8 mouse cellular contexts compared by ENCODE assay signal in genomic region chr1:137927953-137928352, GRCm38 (mm10).
DNase-seq lines count a peak whose midpoint lies in the region; ATAC-seq and TF ChIP-seq lines count a peak whose summit lies in the region.
"Had no signal": no experiment of that assay in that cellular context is flagged by ENCODE, and none has a peak within 500 bp of the region (broad histone marks: within the 10 kb centered on the region; RNA-seq: fewer than 3 reads in every experiment).

No protein-coding gene starts in this region.

- DNase-seq in brain, embryonic 14.5 days (ENCODE audit: low read depth) = peak; percentile 96
- DNase-seq in heart, adult 9 months (ENCODE audit: low spot score in 2 of 2) = peak; percentile 53 to 58
- peak; percentile 78 for DNase-seq in kidney, adult 2 months
- DNase-seq in liver, embryonic 11.5 days (ENCODE audit: low spot score) = no peak
- no peak for DNase-seq in adipocyte (ENCODE audit: low spot score)

- no peak overlapping the region for H3K4me3 ChIP-seq in embryonic facial prominence, embryonic 12.5 days
- H3K4me3 ChIP-seq in kidney, adult 2 months (ENCODE audit: insufficient read depth, low read depth, low read length) = peak overlapping the region; percentile 12; the same call in 1 of the 2 replicates
- H3K4me3 ChIP-seq in liver, embryonic 11.5 days (ENCODE audit: low read depth, low read length) = no peak overlapping the region
- no peak overlapping the region for H3K4me3 ChIP-seq in neural tube, embryonic 13.5 days

- H3K4me2 ChIP-seq in embryonic facial prominence, embryonic 12.5 days (replicated peaks) = peak overlapping the region; percentile 20; the same call in 1 of the 2 replicates
- H3K4me2 ChIP-seq in liver, embryonic 11.5 days = no peak overlapping the region
- peak overlapping the region; percentile 39 for H3K4me2 ChIP-seq in neural tube, embryonic 13.5 days

- no peaks in the 10 kb centered on the region for H3K27me3 ChIP-seq in embryonic facial prominence, embryonic 12.5 days
- H3K27me3 ChIP-seq in kidney, adult 2 months (replicated peaks; ENCODE audit: control insufficient read depth, insufficient read depth, low read length) = no peaks in the 10 kb centered on the region
- no peaks in the 10 kb centered on the region for H3K27me3 ChIP-seq in liver, embryonic 11.5 days (replicated peaks; ENCODE audit: control insufficient read depth, insufficient read depth, low read length)
- H3K27me3 ChIP-seq in neural tube, embryonic 13.5 days = no peaks in the 10 kb centered on the region

- ATAC-seq in embryonic facial prominence, embryonic 12.5 days (ENCODE audit: insufficient number of reproducible peaks, insufficient read depth, low FRiP score, low TSS enrichment) = no peak; the same call in 1 of the 2 replicates
- ATAC-seq in liver, embryonic 11.5 days (replicated peaks; ENCODE audit: low FRiP score) = peak; percentile 71
- peak; percentile 89 for ATAC-seq in neural tube, embryonic 13.5 days (ENCODE audit: low read depth)

- WGBS in embryonic facial prominence, embryonic 12.5 days = 3% methylated on average over 11 of the region's 11 CpGs
- WGBS in kidney, adult 2 months = 16% methylated on average over 11 of the region's 11 CpGs
- WGBS in liver, embryonic 11.5 days = 59% methylated on average over 11 of the region's 11 CpGs
- WGBS in neural tube, embryonic 13.5 days = 9% methylated on average over 11 of the region's 11 CpGs

- no peak for TF ChIP-seq CTCF in brain, embryonic 14.5 days (IDR thresholded peaks at IDR 0.05; ENCODE audit: borderline replicate concordance, extremely low read depth, insufficient read depth, insufficient read length)
- TF ChIP-seq CTCF in kidney, adult 2 months (conservative IDR thresholded peaks at IDR 0.05; ENCODE audit: insufficient read depth, insufficient read length, low read depth, low read length) = no peak

- no peaks in the 10 kb centered on the region for H3K9me3 ChIP-seq in embryonic facial prominence, embryonic 12.5 days
- no peaks in the 10 kb centered on the region for H3K9me3 ChIP-seq in liver, embryonic 11.5 days (ENCODE audit: control insufficient read depth, low read length)
- H3K9me3 ChIP-seq in neural tube, embryonic 13.5 days = no peaks in the 10 kb centered on the region

- H3K36me3 ChIP-seq in embryonic facial prominence, embryonic 12.5 days = peaks cover 23% of the 10 kb centered on the region
- no peaks in the 10 kb centered on the region for H3K36me3 ChIP-seq in kidney, adult 2 months (ENCODE audit: control insufficient read depth, insufficient read depth, low read length)
- no peaks in the 10 kb centered on the region; the same call in 1 of the 2 replicates for H3K36me3 ChIP-seq in liver, embryonic 11.5 days (ENCODE audit: control insufficient read depth, insufficient read depth, low read length)
- H3K36me3 ChIP-seq in neural tube, embryonic 13.5 days = peaks cover 22% of the 10 kb centered on the region

- H3K4me1 ChIP-seq in embryonic facial prominence, embryonic 12.5 days = peaks cover 23% of the 10 kb centered on the region
- H3K4me1 ChIP-seq in kidney, adult 2 months (ENCODE audit: control insufficient read depth, insufficient read depth, low read length) = peaks cover 10% of the 10 kb centered on the region
- H3K4me1 ChIP-seq in liver, embryonic 11.5 days (replicated peaks; ENCODE audit: control insufficient read depth, insufficient read depth, low read length) = no peaks in the 10 kb centered on the region; the same call in 1 of the 2 replicates
- H3K4me1 ChIP-seq in neural tube, embryonic 13.5 days (replicated peaks) = peaks cover 69% of the 10 kb centered on the region

- H3K9ac ChIP-seq in embryonic facial prominence, embryonic 12.5 days = no peak overlapping the region
- no peak overlapping the region for H3K9ac ChIP-seq in liver, embryonic 11.5 days (ENCODE audit: low read depth, low read length)
- peak overlapping the region; percentile 51 for H3K9ac ChIP-seq in neural tube, embryonic 13.5 days

- peak overlapping the region; percentile 86 for H3K27ac ChIP-seq in embryonic facial prominence, embryonic 12.5 days
- no peak overlapping the region for H3K27ac ChIP-seq in kidney, adult 2 months (ENCODE audit: insufficient read depth, low read depth, low read length)
- H3K27ac ChIP-seq in liver, embryonic 11.5 days (ENCODE audit: low read depth, low read length) = no peak overlapping the region
- H3K27ac ChIP-seq in neural tube, embryonic 13.5 days (replicated peaks) = peak overlapping the region; percentile 90
- H3K27ac ChIP-seq: macrophage had no signal

- no peak for TF ChIP-seq POLR2A in brain, embryonic 14.5 days (IDR thresholded peaks at IDR 0.05; ENCODE audit: borderline replicate concordance, extremely low read depth, insufficient read depth, insufficient read length, poor library complexity, severe bottlenecking)
- TF ChIP-seq POLR2A in kidney, adult 2 months (IDR thresholded peaks at IDR 0.05; ENCODE audit: low read depth, low read length) = no peak

Comparison
In these comparisons a context has a peak if more than half of its experiments do, and no peak if none do; other contexts are left out.
1. DNase-seq: peak in brain, embryonic 14.5 days (single experiment), heart, adult 9 months (2 of 2) and kidney, adult 2 months (single experiment); none in liver, embryonic 11.5 days (single experiment) and adipocyte (single experiment).
2. H3K27ac ChIP-seq: peak in embryonic facial prominence, embryonic 12.5 days (single experiment) and neural tube, embryonic 13.5 days (single experiment); none in kidney, adult 2 months (single experiment) and liver, embryonic 11.5 days (single experiment).